Mouse (Mus musculus) embryonic facial prominence, embryonic 15.5 days (tissue): ENCODE measurements around the gene Papola. TPM values are rescaled to one million over a fixed set of nuclear protein-coding genes. Genes with fewer than 3 reads are reported as not detected.
A peak's percentile ranks its signal among the peaks of the same experiment; 100 is the strongest.
"Not testable (repeated sequence)": the region's sequence is repeated elsewhere in the genome, so short reads cannot be mapped to it uniquely, and the experiment has no call there.

Source experiments
- ATAC-seq: fragments of 200-750 bp; cut with Nextera tagmentation; 2 replicates; pipeline ENCODE4 v1.8.0; 2017; ENCODE audit warnings: low read depth, moderate TSS enrichment; ENCODE audit not compliant: insufficient number of reproducible peaks, low FRiP score, low TSS enrichment
- H3K27ac ChIP-seq: fragments of 300-500 bp; sonication (generic); replicated peaks from 2 replicates; pipeline ENCODE4 v1.5.1; 2015; ENCODE audit warnings: mild to moderate bottlenecking, inconsistent platforms
- H3K27me3 ChIP-seq: fragments of 300-500 bp; sonication (generic); 2 replicates; pipeline ENCODE4 v1.6.1; 2015; ENCODE audit warnings: inconsistent platforms
- H3K36me3 ChIP-seq: fragments of 300-500 bp; sonication (generic); 2 replicates; pipeline ENCODE4 v1.6.1; 2015; ENCODE audit warnings: mild to moderate bottlenecking, inconsistent platforms
- H3K4me1 ChIP-seq: fragments of 300-500 bp; sonication (generic); 2 replicates; pipeline ENCODE4 v1.6.1; 2015; ENCODE audit warnings: inconsistent platforms
- H3K4me2 ChIP-seq: fragments of 300-500 bp; sonication (generic); replicated peaks from 2 replicates; pipeline ENCODE4 v1.6.1; 2015; ENCODE audit warnings: mild to moderate bottlenecking, inconsistent platforms
- H3K4me3 ChIP-seq: fragments of 300-500 bp; sonication (generic); replicated peaks from 2 replicates; pipeline ENCODE4 v1.5.1; 2015; ENCODE audit warnings: mild to moderate bottlenecking, inconsistent platforms
- H3K9ac ChIP-seq: fragments of 300-500 bp; sonication (generic); 2 replicates; pipeline ENCODE4 v1.6.1; 2015; ENCODE audit warnings: inconsistent platforms
- H3K9me3 ChIP-seq: fragments of 300-500 bp; sonication (generic); replicated peaks from 2 replicates; pipeline ENCODE4 v1.6.1; 2016; ENCODE audit warnings: inconsistent platforms
- WGBS: fragments of 180-500 bp; shearing (Covaris S2); methylation state at CpG from one replicate; pipeline ENCODE4 v1.1.7; 2015; 5-methylcytosine and 5-hydroxymethylcytosine counted together
- polyA plus RNA-seq: library from polyadenylated mRNA; unstranded; fragments of >200 nt; fragmentation: Nextera tagmentation; extraction: Ambion mirVana; gene quantifications from 2 replicates; pipeline ENCODE4 v1.2.1, GENCODE M21; 2015

The Papola gene
- polyA plus RNA-seq, 1 experiment from 2014 or later: 186 TPM

GRCm38 (mm10) chr12:105839096-105839495, 54.6 kb downstream of the Papola start:
- ATAC-seq: no peak
- no peak overlapping the region for H3K4me3 ChIP-seq

GRCm38 (mm10) chr12:105840545-105840944, 56.1 kb downstream of the Papola start:
- not testable (repeated sequence) for H3K4me1 ChIP-seq, H3K9ac ChIP-seq, H3K4me2 ChIP-seq, H3K9me3 ChIP-seq, H3K4me3 ChIP-seq, H3K27me3 ChIP-seq, ATAC-seq, H3K27ac ChIP-seq
- WGBS: 95% methylated on average over 8 of the region's 8 CpGs
- H3K36me3 ChIP-seq: peaks cover 37% of the 10 kb centered on the region

More at GRCm38 (mm10) chr12:105839096-105839495, 54.6 kb downstream of the Papola start:
- H3K9me3 ChIP-seq: no peaks in the 10 kb centered on the region
- no peak overlapping the region for H3K4me2 ChIP-seq
- H3K27ac ChIP-seq: no peak overlapping the region
- H3K9ac ChIP-seq: no peak overlapping the region
- peaks cover 50% of the 10 kb centered on the region for H3K36me3 ChIP-seq
- H3K4me1 ChIP-seq: 0 out of 2 replicates have a peak, but pooled peaks cover 3% of the 10 kb centered on the region
- 55% methylated on average over 4 of the region's 4 CpGs for WGBS
- H3K27me3 ChIP-seq: no peaks in the 10 kb centered on the region

DNA sequence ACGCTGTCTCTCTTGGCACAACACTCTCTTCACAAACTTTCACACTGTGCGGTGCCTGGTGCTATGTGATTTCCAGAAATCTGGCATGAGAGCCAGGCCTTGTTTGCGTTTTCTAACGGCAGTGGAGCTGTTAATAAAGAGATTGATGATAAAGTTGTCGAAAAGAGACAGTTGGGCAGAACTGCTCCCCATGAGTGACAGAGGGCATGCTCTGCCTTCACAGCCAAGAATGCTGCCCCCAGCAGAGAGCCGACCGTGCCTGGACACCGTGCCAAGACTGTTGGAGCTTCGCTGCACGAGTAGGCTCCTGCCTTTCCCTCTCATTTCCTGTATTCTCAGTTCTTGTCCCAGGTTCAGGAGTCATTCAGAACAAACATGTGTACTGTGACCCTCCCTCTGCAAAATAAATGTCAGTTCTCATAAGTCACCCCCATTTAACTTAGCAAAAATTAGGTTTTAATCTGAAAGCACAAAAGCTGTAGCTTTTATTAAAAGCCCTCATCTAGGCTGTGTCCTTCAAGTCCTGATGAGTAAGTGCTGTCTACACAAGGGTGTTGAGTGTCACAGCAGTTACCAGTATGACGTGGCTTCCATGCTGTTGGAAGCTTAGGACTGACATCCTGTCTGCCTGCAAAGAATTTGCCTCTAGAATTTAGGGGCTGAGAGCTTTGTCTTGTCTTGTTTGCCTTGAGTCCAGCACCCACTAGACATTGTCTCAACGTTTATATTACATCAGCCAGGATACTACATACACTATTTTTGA, 58.9 kb downstream of the Papola start:
- no peak overlapping the region for H3K4me2 ChIP-seq
- 61% methylated on average over 12 of the region's 12 CpGs for WGBS

GRCm38 (mm10) chr12:105844406-105844805, 59.9 kb downstream of the Papola start:
- H3K36me3 ChIP-seq: peaks cover 20% of the 10 kb centered on the region
- 93% methylated on average over 4 of the region's 4 CpGs for WGBS
- no peak overlapping the region for H3K9ac ChIP-seq
- no peaks in the 10 kb centered on the region for H3K27me3 ChIP-seq
- no peak overlapping the region for H3K27ac ChIP-seq
- peaks cover 23% of the 10 kb centered on the region for H3K4me1 ChIP-seq
- no peaks in the 10 kb centered on the region for H3K9me3 ChIP-seq
- H3K4me2 ChIP-seq: no peak overlapping the region
- no peak overlapping the region for H3K4me3 ChIP-seq
- ATAC-seq: no peak

More for the DNA sequence above, 58.9 kb downstream of the Papola start:
- Histone ChIP-seq H3K27me3 (no peaks in the 10 kb centered on the region), H3K4me1 (peaks cover 13% of the 10 kb centered on the region; the same call in 1 of the 2 replicates), H3K36me3 (peaks cover 20% of the 10 kb centered on the region), H3K27ac (no peak overlapping the region), H3K9me3 (no peaks in the 10 kb centered on the region), H3K9ac (no peak overlapping the region), H3K4me3 (no peak overlapping the region)
- no peak for ATAC-seq

GRCm38 (mm10) chr12:105849102-105849501, 64.6 kb downstream of the Papola start:
- 11% methylated on average over 8 of the region's 8 CpGs for WGBS
- H3K27me3 ChIP-seq: no peaks in the 10 kb centered on the region
- no peak overlapping the region for H3K27ac ChIP-seq
- H3K4me1 ChIP-seq: peaks cover 23% of the 10 kb centered on the region
- H3K36me3 ChIP-seq: no peaks in the 10 kb centered on the region
- peak; percentile 63; the same call in 1 of the 2 replicates for ATAC-seq
- H3K4me2 ChIP-seq: no peak overlapping the region
- no peaks in the 10 kb centered on the region for H3K9me3 ChIP-seq
- no peak overlapping the region for H3K4me3 ChIP-seq
- no peak overlapping the region for H3K9ac ChIP-seq

- Histone ChIP-seq H3K4me2 (no peak overlapping the region), H3K27me3 (no peaks in the 10 kb centered on the region), H3K4me1 (peaks cover 23% of the 10 kb centered on the region), H3K27ac (no peak overlapping the region), H3K9ac (no peak overlapping the region), H3K4me3 (no peak overlapping the region), H3K9me3 (no peaks in the 10 kb centered on the region), H3K36me3 (no peaks in the 10 kb centered on the region)
- WGBS: 60% methylated on average over 9 of the region's 9 CpGs
- ATAC-seq: no peak
Observed at GRCm38 (mm10) chr12:105850675-105851074, 66.2 kb downstream of the Papola start.

GRCm38 (mm10) chr12:105852798-105853197, 68.3 kb downstream of the Papola start:
- Histone ChIP-seq H3K27ac (no peak overlapping the region), H3K4me2 (no peak overlapping the region), H3K9ac (no peak overlapping the region), H3K4me3 (no peak overlapping the region), H3K27me3 (no peaks in the 10 kb centered on the region), H3K9me3 (no peaks in the 10 kb centered on the region), H3K36me3 (no peaks in the 10 kb centered on the region), H3K4me1 (peaks cover 22% of the 10 kb centered on the region)
- ATAC-seq: no peak
- 62% methylated on average over 7 of the region's 7 CpGs for WGBS

DNA sequence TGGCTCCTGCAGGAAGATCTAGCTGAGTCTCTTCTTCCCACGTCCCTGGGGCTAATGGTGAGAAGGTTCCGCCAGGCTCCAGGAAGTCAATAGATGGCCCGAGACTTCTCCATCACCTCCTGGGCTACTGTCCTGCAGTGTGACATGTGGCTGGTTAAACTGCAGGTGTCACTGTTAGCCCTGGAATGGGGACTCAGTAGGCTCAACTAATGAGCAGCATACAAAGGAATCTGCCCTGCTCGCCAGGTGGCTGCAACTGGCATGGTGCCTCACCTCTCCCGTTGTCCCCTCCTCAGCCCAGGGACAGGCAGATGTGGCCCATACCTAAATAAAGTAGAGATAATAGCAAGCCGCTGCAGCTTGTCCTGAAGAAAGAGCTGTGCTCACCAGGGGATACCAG, 70.1 kb downstream of the Papola start:
- no peak for ATAC-seq
- Histone ChIP-seq H3K9ac (no peak overlapping the region), H3K9me3 (no peaks in the 10 kb centered on the region), H3K4me3 (no peak overlapping the region), H3K36me3 (no peaks in the 10 kb centered on the region), H3K27ac (no peak overlapping the region), H3K4me2 (no peak overlapping the region), H3K27me3 (no peaks in the 10 kb centered on the region), H3K4me1 (peaks cover 7% of the 10 kb centered on the region)
- 31% methylated on average over 6 of the region's 6 CpGs for WGBS

GRCm38 (mm10) chr12:105857902-105858640, 73.6 kb downstream of the Papola start:
- no peak overlapping the region for H3K4me3 ChIP-seq
- no peak overlapping the region for H3K9ac ChIP-seq
- H3K27ac ChIP-seq: no peak overlapping the region
- no peak overlapping the region for H3K4me2 ChIP-seq
- no peak for ATAC-seq
- WGBS: 78% methylated on average over 5 of the region's 5 CpGs
- H3K9me3 ChIP-seq: no peaks in the 10 kb centered on the region
- no peaks in the 10 kb centered on the region for H3K36me3 ChIP-seq
- peaks cover 21% of the 10 kb centered on the region for H3K4me1 ChIP-seq
- H3K27me3 ChIP-seq: no peaks in the 10 kb centered on the region

DNA sequence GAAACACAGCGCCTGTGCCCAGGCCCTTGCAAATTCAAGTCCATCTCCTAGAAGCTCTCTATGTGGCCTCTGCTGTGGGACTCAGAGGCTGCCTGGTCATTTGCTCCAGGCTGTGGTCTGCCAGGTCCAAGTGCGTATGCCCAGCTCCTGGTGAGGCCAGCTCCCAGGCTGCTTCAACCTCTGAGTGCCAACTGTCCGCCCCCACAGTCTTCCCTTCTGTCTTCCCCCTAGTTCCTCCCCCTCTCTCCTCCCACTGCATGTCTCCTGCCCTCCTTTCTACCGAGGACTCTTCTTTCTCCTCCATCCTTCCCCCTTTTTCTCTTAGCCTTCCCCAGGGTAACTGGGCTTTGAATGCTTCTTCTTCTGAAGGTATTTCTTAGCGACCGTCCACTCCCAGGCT, 77.6 kb downstream of the Papola start:
- H3K4me3 ChIP-seq: no peak overlapping the region
- H3K9ac ChIP-seq: no peak overlapping the region
- no peak overlapping the region for H3K27ac ChIP-seq
- WGBS: 62% methylated on average over 6 of the region's 6 CpGs
- H3K4me1 ChIP-seq: peaks cover 29% of the 10 kb centered on the region
- peak overlapping the region; percentile 15; the same call in 1 of the 2 replicates for H3K4me2 ChIP-seq
- no peaks in the 10 kb centered on the region for H3K36me3 ChIP-seq
- no peak for ATAC-seq
- H3K27me3 ChIP-seq: no peaks in the 10 kb centered on the region
- no peaks in the 10 kb centered on the region for H3K9me3 ChIP-seq

DNA sequence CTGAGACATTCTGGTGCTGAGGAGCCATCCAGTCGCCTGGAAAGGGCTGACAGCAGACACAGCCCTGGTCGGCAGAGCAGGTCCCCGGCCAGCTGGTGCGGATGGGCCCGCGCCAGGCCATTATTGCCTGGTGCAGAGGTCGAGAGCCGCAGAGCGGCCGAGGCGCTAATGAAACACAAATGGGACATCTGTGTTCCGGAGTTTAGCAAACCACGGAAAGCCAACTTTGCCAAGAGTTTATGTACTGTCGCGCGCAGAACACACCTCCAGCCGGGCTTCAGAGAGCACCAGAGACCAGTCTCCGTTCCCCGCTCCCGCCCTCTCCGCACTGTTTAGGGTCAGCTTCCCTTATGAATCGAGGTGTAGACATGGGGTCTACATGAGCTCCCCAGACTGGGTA, 78.1 kb downstream of the Papola start:
- no peak for ATAC-seq
- no peaks in the 10 kb centered on the region for H3K36me3 ChIP-seq
- WGBS: 43% methylated on average over 22 of the region's 22 CpGs

More for the DNA sequence above, 78.1 kb downstream of the Papola start:
- Histone ChIP-seq H3K4me2 (peak overlapping the region; percentile 15; the same call in 1 of the 2 replicates), H3K9me3 (no peaks in the 10 kb centered on the region), H3K27ac (no peak overlapping the region), H3K4me1 (peaks cover 28% of the 10 kb centered on the region), H3K27me3 (no peaks in the 10 kb centered on the region), H3K4me3 (no peak overlapping the region), H3K9ac (no peak overlapping the region)
